Mouse (Mus musculus) urinary bladder, postnatal 25 days (tissue): ENCODE measurements at regions not wholly inside any gene's neighbourhood (a gene's known extent, or its start where the extent isn't known, plus 50 kb on each side); places are given as distances from the start of the nearest gene placed in this dataset.

ENCODE experiments used
- DNase-seq: peaks from one replicate; pipeline ENCODE4 v3.0.0; 2022; ENCODE audit warnings: low spot score

- no peak for DNase-seq
Measured at GRCm38 (mm10) chr7:83077035-83077918, 210.1 kb downstream of the Mex3b start.

GRCm38 (mm10) chr7:83077919-83078265 is 210.8 kb downstream of the Mex3b start:
- DNase-seq: no peak

GRCm38 (mm10) chr7:83078695-83079094 is 211.6 kb downstream of the Mex3b start:
- no peak for DNase-seq

GRCm38 (mm10) chr7:83079842-83080241 is 212.7 kb downstream of the Mex3b start:
- no peak for DNase-seq

GRCm38 (mm10) chr7:83084496-83085082 is 217.5 kb downstream of the Mex3b start:
- no peak for DNase-seq

- no peak for DNase-seq
Measured at GRCm38 (mm10) chr7:83085547-83086158, 218.5 kb downstream of the Mex3b start.

GRCm38 (mm10) chr7:83087408-83087807 is 220.3 kb downstream of the Mex3b start:
- DNase-seq: no peak

GRCm38 (mm10) chr7:83088125-83088524 is 221.0 kb downstream of the Mex3b start:
- no peak for DNase-seq

- no peak for DNase-seq
Measured at GRCm38 (mm10) chr7:83089330-83089982, 222.3 kb downstream of the Mex3b start.

GRCm38 (mm10) chr7:83093923-83094355 is 226.8 kb downstream of the Mex3b start:
- no peak for DNase-seq

- DNase-seq: no peak
Measured at GRCm38 (mm10) chr7:83094899-83095298, 227.8 kb downstream of the Mex3b start.

GRCm38 (mm10) chr7:83095593-83095992 is 228.5 kb downstream of the Mex3b start:
- DNase-seq: no peak

- no peak for DNase-seq
Measured at GRCm38 (mm10) chr7:83104426-83104825, 237.3 kb downstream of the Mex3b start.

GRCm38 (mm10) chr7:83105672-83106071 is 238.5 kb downstream of the Mex3b start:
- no peak for DNase-seq

- no peak for DNase-seq
Measured at GRCm38 (mm10) chr7:83111217-83111823, 244.2 kb downstream of the Mex3b start.

GRCm38 (mm10) chr7:83116487-83116886 is 249.4 kb downstream of the Mex3b start:
- no peak for DNase-seq

GRCm38 (mm10) chr7:83117065-83117464 is 249.9 kb downstream of the Mex3b start:
- no peak for DNase-seq

- DNase-seq: no peak
Measured at GRCm38 (mm10) chr7:83126196-83126595, 259.1 kb downstream of the Mex3b start.

GRCm38 (mm10) chr7:83140216-83140615 is 273.1 kb downstream of the Mex3b start:
- no peak for DNase-seq

- DNase-seq: no peak
Measured at GRCm38 (mm10) chr7:83140658-83141057, 273.5 kb downstream of the Mex3b start.

GRCm38 (mm10) chr7:83144018-83144417 is 276.9 kb downstream of the Mex3b start:
- DNase-seq: no peak

GRCm38 (mm10) chr7:83145551-83145950 is 278.4 kb downstream of the Mex3b start:
- no peak for DNase-seq
